ENCODE assay signal across 10 mouse cellular contexts in genomic region chr9:119510902-119511301, GRCm38 (mm10).
A peak's percentile ranks its signal among the peaks of the same experiment; 100 is the strongest.
DNase-seq lines count a peak whose midpoint lies in the region; ATAC-seq lines count a peak whose summit lies in the region.
"Had no signal": no experiment of that assay in that cellular context is flagged by ENCODE, and none has a peak within 500 bp of the region (broad histone marks: within the 10 kb centered on the region; RNA-seq: fewer than 3 reads in every experiment).

No protein-coding gene starts in this region.

- H3K4me2 ChIP-seq in hindbrain, embryonic 13.5 days, result no peak overlapping the region
- H3K4me2 ChIP-seq in hindbrain, embryonic 12.5 days (replicated peaks), result no peak overlapping the region
- no peak overlapping the region for H3K4me2 ChIP-seq in midbrain, embryonic 15.5 days

- ATAC-seq in hindbrain, embryonic 13.5 days (ENCODE audit: low FRiP score), result peak; percentile 46; the same call in 1 of the 2 replicates
- no peak for ATAC-seq in hindbrain, embryonic 12.5 days (ENCODE audit: low FRiP score)
- ATAC-seq in midbrain, embryonic 15.5 days (replicated peaks), result no peak
- ATAC-seq: intestine, embryonic 16.5 days had no signal

- DNase-seq in Muller cell, postnatal 12 days (ENCODE audit: inconsistent ontology term), result peak; percentile 36
- peak; percentile 53 for DNase-seq in cerebellum, adult 9-11 months
- DNase-seq in layer of hippocampus, adult 9-11 months, result peak; percentile 74
- no peak for DNase-seq in thymus, adult 18-20 months
- no peak for DNase-seq in ovary, postnatal 36 days (ENCODE audit: low spot score)
- DNase-seq: adrenal gland, postnatal 25 days had no signal

- H3K4me3 ChIP-seq in hindbrain, embryonic 13.5 days, result no peak overlapping the region
- H3K4me3 ChIP-seq in hindbrain, embryonic 12.5 days, result no peak overlapping the region
- no peak overlapping the region for H3K4me3 ChIP-seq in midbrain, embryonic 15.5 days

- WGBS in hindbrain, embryonic 13.5 days, result 71% methylated on average over 6 of the region's 6 CpGs
- WGBS in hindbrain, embryonic 12.5 days, result 78% methylated on average over 6 of the region's 6 CpGs
- WGBS in midbrain, embryonic 15.5 days, result 61% methylated on average over 6 of the region's 6 CpGs

- no peaks in the 10 kb centered on the region for H3K36me3 ChIP-seq in hindbrain, embryonic 13.5 days
- H3K36me3 ChIP-seq in hindbrain, embryonic 12.5 days, result no peaks in the 10 kb centered on the region
- no peaks in the 10 kb centered on the region for H3K36me3 ChIP-seq in midbrain, embryonic 15.5 days (replicated peaks)

- 0 out of 2 replicates have a peak, but pooled peaks cover 6% of the 10 kb centered on the region for H3K27me3 ChIP-seq in hindbrain, embryonic 13.5 days
- no peaks in the 10 kb centered on the region for H3K27me3 ChIP-seq in hindbrain, embryonic 12.5 days
- H3K27me3 ChIP-seq in midbrain, embryonic 15.5 days (replicated peaks), result peaks cover 22% of the 10 kb centered on the region

- H3K9ac ChIP-seq in hindbrain, embryonic 13.5 days, result no peak overlapping the region
- H3K9ac ChIP-seq in hindbrain, embryonic 12.5 days, result no peak overlapping the region
- H3K9ac ChIP-seq in midbrain, embryonic 15.5 days, result no peak overlapping the region

- no peak overlapping the region for H3K27ac ChIP-seq in hindbrain, embryonic 13.5 days
- no peak overlapping the region for H3K27ac ChIP-seq in hindbrain, embryonic 12.5 days
- no peak overlapping the region for H3K27ac ChIP-seq in midbrain, embryonic 15.5 days

- no peaks in the 10 kb centered on the region for H3K4me1 ChIP-seq in hindbrain, embryonic 13.5 days (replicated peaks)
- no peaks in the 10 kb centered on the region for H3K4me1 ChIP-seq in hindbrain, embryonic 12.5 days
- H3K4me1 ChIP-seq in midbrain, embryonic 15.5 days, result no peaks in the 10 kb centered on the region

- peaks cover 3% of the 10 kb centered on the region; the same call in 1 of the 2 replicates for H3K9me3 ChIP-seq in hindbrain, embryonic 13.5 days
- H3K9me3 ChIP-seq in hindbrain, embryonic 12.5 days (replicated peaks), result peaks cover 4% of the 10 kb centered on the region; the same call in 1 of the 2 replicates
- no peaks in the 10 kb centered on the region for H3K9me3 ChIP-seq in midbrain, embryonic 15.5 days

Comparison
In these comparisons a context has a peak if more than half of its experiments do, and no peak if none do; other contexts are left out.
1. DNase-seq: peak in Muller cell, postnatal 12 days (single experiment), cerebellum, adult 9-11 months (single experiment) and layer of hippocampus, adult 9-11 months (single experiment); none in thymus, adult 18-20 months (0 of 2) and ovary, postnatal 36 days (single experiment).